Mouse (Mus musculus): ENCODE measurements at regions not wholly inside any gene's neighbourhood (a gene's known extent, or its start where the extent isn't known, plus 50 kb on each side); places are given as distances from the start of the nearest gene placed in this dataset.
"Not testable (repeated sequence)": the region's sequence is repeated elsewhere in the genome, so short reads cannot be mapped to it uniquely, and the experiment has no call there.

- DNase-seq (ENCODE audit: low read depth), result no peak
These were observed 216.9 kb upstream of the Klf3 start for GRCm38 (mm10) chr5:64586316-64586715.

DNA sequence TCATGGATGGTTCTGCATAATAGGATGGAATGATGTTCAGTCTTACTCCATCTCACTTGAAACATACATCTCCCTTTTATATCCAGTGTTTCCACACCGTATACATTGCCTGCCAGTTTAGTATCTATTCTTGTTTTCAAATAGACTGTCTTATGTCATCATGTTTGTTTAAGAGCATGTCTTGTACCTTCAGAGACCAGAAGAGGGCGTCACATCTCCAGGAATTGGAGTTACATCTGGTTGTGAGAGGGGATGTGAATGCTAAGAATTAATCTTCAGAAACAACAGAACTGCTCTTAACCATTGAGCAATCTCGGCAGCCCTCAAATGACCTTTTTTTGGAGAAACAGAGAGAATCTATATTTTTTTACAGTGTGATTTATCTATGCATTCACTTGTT is 216.3 kb upstream of the Klf3 start:
- no peak for DNase-seq (ENCODE audit: low read depth)

DNA sequence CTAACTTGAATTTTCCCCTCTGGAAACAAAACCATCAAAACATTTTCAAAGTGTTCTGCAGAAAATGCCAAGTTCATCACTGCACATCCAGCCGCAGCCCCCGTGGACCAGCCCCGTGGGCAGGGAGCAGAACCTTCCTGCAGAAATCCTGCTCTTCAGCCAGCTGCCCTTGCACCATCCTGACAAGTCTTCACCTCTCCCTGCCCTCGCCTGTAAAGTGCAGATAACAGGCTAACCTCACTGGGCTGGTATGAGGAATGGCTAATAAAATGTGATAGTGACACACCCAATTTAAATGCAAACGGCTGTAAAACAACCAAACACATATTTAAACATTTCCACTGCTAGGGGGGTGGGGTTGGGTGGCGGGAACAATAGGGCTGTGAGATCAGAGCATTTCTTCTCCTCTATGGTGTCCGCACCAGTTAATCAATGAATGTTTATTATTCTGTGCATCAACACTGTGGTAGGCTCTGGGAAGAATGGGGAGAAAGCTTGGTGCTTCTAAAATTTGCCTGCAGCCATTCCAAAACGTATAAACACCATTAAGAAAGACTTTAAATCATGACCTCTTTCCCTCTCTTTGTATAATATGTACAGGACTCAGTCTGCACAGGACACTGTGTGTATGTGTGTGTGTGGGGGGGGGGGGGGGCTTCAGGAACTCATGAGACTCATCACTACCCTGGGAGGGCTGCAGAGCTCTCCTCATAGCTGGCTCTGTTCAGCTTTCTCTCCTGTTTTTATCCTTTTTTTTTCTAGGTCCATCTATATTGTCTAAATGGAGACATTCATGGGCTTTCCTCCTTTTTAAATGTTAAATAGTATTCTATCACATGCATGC is 215.1 kb upstream of the Klf3 start:
- no peak for DNase-seq (ENCODE audit: low read depth)

DNA sequence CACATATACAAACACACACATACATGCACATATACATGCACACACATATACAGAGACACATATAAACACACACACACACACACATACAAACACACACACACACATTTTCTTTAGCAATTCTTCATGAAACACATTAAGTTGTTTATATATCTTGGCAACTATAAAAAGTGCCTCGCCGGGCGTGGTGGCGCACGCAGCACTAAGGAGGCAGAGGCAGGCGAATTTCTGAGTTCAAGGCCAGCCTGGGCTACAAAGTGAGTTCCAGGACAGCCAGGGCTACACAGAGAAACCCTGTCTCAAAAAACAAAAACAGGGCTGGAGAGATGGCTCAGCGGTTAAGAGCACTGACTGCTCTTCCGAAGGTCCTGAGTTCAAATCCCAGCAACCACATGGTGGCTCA is 214.4 kb upstream of the Klf3 start:
- not testable (repeated sequence) for DNase-seq (ENCODE audit: low read depth)

- DNase-seq (ENCODE audit: low read depth), result no peak
These were observed 213.2 kb upstream of the Klf3 start for GRCm38 (mm10) chr5:64590036-64590435.

- no peak for DNase-seq (ENCODE audit: low read depth)
These were observed 212.4 kb upstream of the Klf3 start for GRCm38 (mm10) chr5:64590747-64591146.

GRCm38 (mm10) chr5:64591792-64592191 is 211.4 kb upstream of the Klf3 start:
- no peak for DNase-seq (ENCODE audit: low read depth)

- DNase-seq (ENCODE audit: low read depth), result no peak
These were observed 208.0 kb upstream of the Klf3 start for GRCm38 (mm10) chr5:64595220-64595619.

- no peak for DNase-seq (ENCODE audit: low read depth)
These were observed 207.3 kb upstream of the Klf3 start for GRCm38 (mm10) chr5:64595751-64596344.

DNA sequence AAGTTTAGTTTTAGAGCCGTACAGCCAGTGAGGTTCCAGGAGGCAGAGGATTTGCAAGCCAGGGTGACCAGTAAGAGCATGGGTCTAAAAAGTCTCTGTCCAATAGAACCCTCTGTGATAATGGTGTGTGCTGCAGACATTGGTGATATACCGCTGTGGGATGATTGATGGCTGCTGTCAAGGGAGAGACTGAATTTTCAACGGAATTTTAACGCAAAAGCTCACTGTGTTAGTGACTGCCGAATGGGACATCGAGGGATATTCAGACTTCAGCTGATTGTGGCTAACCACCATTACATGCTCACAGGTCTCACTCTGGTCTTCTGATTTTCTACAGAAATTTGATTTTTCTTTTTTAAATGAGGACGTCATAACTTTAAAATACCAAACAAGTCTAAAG is 206.2 kb upstream of the Klf3 start:
- no peak for DNase-seq (ENCODE audit: low read depth)

DNA sequence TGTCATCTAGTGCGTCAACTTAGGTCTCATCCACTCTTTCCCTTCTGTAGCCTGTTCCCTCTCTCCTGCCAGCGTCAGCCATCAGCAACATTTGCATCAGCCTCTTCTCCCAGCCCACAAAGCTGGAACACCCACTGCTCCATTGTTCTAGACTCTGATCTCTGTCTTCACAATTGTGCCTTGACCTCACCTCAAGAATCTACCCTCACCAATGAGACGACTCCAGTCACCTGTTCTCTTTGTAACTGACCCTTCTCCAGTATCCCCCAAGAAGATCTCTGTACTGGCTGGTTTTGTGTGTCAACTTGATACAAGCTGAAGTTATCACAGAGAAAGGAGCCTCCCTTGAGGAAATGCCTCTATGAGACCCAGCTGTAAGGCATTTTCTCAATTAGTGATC is 205.7 kb upstream of the Klf3 start:
- DNase-seq (ENCODE audit: low read depth), result no peak

DNA sequence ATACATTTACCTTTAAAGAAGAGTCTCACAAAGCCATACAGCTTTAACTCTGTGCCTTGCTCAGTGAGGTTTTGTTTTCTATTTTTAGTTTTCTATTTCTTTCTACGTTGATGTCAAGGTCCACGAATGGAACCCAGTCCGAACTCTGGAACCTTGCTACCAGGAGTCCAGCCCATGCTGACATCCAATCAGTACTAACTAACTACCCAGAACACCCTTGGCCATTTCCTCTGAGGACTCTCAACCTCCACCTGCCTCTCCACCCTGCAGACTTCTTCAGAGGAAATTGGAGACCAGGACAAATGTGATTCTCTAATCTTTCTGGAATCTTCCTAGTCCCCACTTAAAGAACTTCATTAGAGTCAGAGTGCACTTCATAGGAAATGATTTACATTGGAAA is 204.6 kb upstream of the Klf3 start:
- no peak for DNase-seq (ENCODE audit: low read depth)

- no peak for DNase-seq (ENCODE audit: low read depth)
These were observed 204.2 kb upstream of the Klf3 start for GRCm38 (mm10) chr5:64599015-64599414.

DNA sequence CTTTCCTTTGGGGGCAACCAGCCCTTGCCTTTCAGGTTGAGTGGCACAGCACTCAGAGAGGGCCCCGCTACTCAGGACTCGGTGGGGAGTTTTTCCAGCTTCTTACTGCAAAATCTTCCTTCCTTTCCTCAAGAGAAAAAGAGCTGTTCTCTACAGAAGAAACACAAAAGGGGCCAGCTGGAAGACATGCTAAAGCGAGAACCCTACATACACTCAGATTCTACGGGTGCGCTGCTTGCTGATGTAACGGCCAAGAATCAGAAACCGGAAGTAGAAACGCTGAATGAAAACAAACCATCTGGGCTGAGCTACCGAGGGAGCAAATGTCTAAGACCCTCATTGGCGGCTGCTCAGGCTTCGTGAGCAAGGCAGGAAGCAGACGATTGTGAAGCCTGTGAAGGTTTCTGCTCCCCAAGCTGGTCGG is 203.3 kb upstream of the Klf3 start:
- no peak for DNase-seq (ENCODE audit: low read depth)

GRCm38 (mm10) chr5:64600392-64600791 is 202.8 kb upstream of the Klf3 start:
- no peak for DNase-seq (ENCODE audit: low read depth)

- no peak for DNase-seq (ENCODE audit: low read depth)
These were observed 202.4 kb upstream of the Klf3 start for GRCm38 (mm10) chr5:64600811-64601210.

DNA sequence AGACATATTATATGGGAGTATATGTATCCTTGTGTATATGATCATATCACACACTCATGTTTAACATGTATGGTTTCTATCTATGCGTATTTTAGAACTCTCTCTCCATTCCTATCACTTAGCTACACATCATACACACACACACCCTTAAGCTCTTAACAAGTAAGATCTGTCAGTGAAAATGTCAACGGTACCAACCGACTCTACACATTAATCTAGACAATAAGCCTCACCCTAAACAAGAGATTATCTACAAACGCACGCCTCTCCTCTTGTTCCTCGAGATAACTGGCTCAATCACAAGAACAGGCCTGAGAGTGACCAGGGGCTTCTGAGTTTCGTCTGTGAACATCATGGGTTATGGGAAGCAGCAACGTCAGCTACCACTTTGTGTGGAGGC is 201.9 kb upstream of the Klf3 start:
- DNase-seq (ENCODE audit: low read depth), result no peak

DNA sequence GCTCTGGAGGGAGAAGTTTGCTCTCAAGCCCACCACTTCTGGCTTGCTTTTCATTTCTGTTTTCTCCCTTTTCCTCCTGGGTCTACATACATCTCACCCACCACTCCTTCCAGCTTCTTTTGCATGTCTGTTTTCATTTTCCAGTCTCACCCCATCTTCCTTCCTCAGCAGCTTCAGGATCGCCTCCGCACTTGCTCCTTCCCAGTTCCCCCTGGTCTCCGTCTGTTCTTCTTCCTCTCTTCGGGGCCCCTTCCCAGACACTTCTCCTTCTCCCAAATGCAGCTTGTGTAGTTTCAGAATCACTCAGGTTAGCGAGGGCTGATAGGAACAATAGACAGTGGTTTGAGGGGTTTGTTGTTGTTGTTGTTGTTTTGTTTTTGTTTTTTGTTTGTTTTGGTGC is 201.4 kb upstream of the Klf3 start:
- no peak for DNase-seq (ENCODE audit: low read depth)

DNA sequence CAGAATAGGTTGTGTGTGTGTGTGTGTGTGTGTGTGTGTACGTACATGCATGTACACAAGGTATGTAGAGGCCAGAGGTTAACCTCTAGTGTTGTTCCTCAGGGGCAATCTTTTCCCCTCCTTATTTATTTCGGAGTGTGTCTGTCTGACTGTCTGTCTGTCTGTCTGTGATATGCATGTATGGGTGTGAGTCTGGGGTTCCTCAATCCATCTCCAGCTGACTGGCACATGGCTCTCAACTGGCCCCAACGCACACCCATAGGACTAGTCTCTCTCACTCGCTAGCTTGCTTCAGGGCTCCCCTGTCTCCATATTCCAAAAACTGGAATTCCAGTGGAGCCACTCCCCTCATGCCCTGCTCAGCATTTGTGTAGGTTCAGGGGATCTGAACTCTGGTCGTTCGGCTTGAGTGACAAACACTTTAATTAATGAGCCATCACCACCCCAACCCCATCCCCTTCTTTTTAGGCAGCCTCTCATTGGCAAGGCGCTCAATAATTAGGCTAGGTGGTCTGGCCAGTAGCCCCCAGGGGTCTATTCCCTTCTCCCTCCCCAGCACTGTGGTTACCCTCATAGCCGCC is 200.7 kb upstream of the Klf3 start:
- no peak for DNase-seq (ENCODE audit: low read depth)

- no peak for DNase-seq (ENCODE audit: low read depth)
These were observed 200.0 kb upstream of the Klf3 start for GRCm38 (mm10) chr5:64602996-64603755.

DNA sequence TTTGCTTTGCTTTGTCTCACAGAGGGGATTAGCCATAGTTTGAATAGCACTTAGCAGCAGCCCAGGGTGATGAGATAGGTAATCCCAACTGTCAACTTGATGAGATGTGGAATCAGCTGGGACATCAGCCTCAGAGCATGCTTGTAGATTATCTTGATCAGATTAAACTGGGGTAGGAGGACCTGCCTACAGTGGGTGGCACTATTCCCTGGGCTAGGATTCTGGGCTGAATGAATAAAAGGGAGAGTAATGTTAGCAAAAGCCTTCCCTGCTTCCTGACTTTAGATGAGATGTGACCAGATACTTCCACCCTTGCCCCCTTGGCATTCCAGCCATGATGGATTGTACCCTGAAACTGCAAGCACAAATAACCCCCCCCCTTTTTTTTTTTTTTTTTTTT is 198.0 kb upstream of the Klf3 start:
- no peak for DNase-seq (ENCODE audit: low read depth)

DNA sequence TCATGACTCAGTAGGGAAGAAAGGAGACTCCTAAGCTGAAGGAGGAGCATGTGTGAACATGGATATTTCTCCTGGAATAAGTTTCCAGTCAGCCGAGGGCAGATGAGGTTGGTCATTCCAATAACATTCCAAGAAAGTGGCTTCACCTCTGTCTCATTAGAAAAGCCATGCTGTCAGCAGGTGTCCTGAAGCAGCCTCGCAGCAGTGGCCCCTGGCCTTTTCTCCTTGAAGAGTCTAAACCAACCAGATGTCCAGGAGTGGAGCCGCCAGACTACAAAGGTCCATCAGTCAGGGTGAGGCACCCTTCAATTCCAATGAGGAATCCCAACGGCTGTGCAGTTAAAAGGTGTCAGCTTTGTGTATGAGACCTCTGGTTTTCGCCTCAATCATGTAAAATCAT is 197.2 kb upstream of the Klf3 start:
- DNase-seq (ENCODE audit: low read depth), result no peak
